Mouse (Mus musculus) adrenal gland, adult (tissue): ENCODE measurements around the gene Krt83.

ENCODE experiments used
- DNase-seq, 2 experiments: peaks; one replicate each; pipeline ENCODE4 v3.0.0; 2022 to 2023; ENCODE audit warnings: low spot score in 1 of 2; ENCODE audit not compliant: inconsistent age in 2 of 2

The Krt83 gene

DNA sequence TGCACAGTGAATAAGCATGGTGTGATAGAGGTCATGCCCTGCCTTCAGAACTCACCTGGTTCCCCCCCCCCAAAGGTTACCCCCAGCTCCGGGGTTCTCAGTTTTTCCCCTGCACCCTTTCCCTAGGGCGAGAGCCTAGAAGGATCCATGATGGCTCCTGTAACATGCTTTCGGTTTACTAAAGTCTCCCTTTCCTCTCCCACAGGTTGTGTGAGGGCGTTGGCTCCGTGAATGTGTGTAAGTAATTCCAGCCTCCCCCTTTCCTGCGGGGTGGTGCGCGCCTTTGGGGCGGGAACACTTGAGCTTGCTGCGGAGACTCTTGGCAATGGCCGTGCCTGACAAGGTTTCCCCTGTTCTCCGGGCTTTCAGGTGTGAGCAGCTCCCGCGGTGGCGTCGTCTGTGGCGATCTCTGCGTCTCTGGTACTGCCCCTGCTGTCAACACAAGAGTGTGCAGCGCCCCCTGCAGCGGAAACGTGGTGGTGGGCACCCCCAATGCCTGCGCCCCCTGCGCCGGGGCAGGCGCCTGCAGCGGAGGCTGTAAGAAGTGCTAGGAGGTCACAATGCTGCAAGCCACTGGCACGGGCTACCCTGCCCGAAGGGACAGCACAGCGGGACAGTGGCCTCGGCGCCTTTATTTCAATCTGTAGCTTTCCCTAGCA, 12.2 kb downstream of the Krt83 start:
- peak; percentile 33 to 65 for DNase-seq

GRCm38 (mm10) chr15:101472952-101473528, 18.3 kb downstream of the Krt83 start, which contains the start of gene Krt86:
Gene Krt86, plus strand, starts transcription at chr15:101473478.
- peak; percentile 46 to 85 for DNase-seq

DNA sequence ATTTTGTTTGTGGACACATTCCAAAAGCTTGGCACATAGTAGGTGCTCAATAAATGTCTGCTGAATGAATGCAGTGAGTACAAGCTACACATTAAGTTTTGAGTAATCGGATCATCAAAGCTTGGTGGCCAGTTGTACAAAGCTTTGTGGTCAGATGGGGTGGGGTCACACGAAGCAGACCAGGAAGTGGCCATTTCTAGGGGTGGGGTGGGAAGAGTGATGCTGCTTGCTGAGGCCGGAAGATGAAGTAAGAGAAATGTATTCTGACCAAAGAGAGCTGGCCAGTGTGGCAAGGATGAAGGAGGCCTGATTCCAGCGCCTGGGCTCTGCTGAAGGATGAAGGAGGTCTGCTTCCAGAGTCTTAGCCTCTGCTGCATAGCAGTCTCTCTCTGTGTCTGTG, 22.2 kb downstream of the Krt83 start:
- DNase-seq, result no peak

GRCm38 (mm10) chr15:101463651-101464050, 27.7 kb downstream of the Krt83 start, which contains the start of gene Krt81:
Gene Krt81, minus strand, starts transcription at chr15:101463751.
- DNase-seq, result no peak

DNA sequence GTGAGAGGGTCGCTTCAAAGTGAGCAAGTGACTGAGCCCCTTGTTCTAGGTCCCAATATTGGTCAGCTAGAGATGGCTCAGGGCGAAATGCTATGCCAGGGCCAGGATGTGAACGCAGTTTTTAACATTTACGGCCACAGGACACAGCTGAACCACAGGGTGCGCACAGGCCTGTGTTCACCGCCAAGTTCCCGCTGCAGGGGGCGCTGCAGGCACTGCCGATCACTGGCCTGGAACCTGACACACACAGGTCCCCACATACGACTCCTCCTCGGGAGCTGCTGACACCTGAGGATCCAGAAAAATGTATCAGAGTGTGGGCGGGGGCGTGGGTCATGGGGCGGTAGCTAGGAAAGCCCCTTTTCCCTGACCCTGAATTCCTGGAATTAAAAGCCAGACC, 32.0 kb downstream of the Krt83 start:
- no peak for DNase-seq

DNA sequence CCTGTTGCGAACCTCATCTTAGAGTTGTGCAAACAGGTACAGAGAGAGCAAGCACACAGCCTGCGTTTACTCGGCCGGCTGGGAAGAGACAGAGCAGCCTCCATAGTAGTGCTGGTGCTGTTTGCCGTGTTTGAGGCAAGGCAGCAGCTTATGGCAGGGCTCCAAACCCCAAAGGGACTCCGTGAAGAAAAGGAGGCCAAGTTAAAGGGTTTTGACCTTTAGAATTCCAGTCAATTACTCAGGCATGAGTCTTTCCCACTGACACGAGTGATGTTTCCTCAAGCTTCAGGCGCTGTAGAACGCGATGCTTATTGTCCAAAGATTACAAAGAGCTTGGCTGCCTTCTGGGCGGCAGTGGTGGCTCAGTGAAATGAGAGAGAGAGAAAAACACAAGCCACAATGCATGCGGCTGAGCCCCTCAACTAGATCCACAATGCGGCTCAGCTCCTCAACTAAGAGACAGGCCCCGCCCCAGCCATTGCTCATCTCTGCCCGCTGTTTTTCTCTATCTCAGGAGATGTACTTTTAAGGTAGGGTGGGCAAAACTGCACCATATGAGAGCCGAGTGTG, 32.9 kb downstream of the Krt83 start:
- peak in 1 of 2 experiments; percentile 27 for DNase-seq

GRCm38 (mm10) chr15:101455891-101456290, 35.4 kb downstream of the Krt83 start:
- no peak for DNase-seq

DNA sequence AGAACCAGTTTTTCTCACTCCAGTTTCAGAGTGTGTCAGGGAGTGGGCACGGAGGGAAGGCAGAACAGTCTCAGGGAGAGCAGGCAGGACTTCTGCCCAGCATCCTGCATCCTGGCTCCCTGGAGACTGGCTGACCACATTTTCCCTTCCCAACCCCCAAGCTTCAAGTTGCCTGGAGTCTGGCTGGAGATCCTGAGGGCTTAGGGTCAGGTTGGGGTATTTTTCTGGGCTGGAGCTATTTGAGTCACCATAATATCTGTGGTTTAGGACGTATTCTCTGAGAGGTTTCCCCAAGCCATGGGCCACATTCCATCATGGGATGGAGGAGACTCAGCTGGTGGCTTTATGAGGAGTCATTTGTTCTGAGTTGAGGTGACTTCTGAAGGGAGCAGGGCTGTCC, 36.0 kb downstream of the Krt83 start:
- DNase-seq, result no peak

- DNase-seq, result no peak
Measured at GRCm38 (mm10) chr15:101454774-101455173, 36.5 kb downstream of the Krt83 start.

GRCm38 (mm10) chr15:101453093-101453736, 38.1 kb downstream of the Krt83 start:
- DNase-seq, result peak; percentile 77 to 92

DNA sequence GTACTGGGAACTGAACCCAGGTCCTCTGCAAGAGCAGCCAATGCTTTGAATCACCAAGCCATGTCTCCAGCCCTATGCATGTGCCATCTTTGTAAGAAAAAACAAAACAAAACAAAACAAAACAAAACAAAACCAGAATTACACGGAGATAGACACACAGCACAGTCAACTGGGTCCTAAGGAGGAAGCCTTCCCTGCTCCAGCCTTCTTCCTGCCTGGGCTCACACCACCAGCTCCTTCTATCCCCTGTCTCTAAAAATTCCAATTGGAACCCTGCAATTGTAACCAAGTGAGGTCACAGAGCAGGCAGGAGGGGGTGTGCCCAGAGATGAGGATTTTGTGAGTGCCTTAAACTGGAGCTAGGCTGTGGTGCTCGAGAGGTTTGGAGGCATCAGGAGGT, 43.9 kb downstream of the Krt83 start, which contains the start of gene Krt88:
Krt88 (plus strand) TSS at position 301 of the 400 bp plus-strand sequence.
- DNase-seq, result no peak

GRCm38 (mm10) chr15:101446572-101446971, 44.7 kb downstream of the Krt83 start:
- DNase-seq, result no peak

DNA sequence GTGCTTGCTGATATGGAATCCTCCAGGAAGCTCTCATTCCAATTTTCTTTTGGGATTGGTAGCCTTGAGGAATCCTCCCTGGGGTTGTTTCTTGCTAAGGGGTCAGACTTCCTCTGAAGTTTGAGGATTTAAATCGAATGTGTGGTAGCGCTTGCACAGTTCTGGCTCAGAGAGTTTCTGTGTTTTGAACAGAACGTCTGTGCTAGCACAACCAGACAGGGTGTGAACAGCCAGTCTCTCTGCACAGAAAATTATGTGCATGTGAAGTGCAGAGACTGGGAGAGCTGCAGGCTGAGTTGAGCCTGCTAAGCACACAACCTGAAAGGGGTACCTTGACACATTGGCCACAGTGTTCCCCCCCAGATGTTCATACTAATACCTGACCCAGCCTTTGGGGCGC, 50.5 kb downstream of the Krt83 start:
- DNase-seq, result no peak

GRCm38 (mm10) chr15:101438555-101438954, 52.8 kb downstream of the Krt83 start, which contains the start of gene Krt87:
Gene Krt87, minus strand, starts transcription at chr15:101438804.
- no peak for DNase-seq

DNA sequence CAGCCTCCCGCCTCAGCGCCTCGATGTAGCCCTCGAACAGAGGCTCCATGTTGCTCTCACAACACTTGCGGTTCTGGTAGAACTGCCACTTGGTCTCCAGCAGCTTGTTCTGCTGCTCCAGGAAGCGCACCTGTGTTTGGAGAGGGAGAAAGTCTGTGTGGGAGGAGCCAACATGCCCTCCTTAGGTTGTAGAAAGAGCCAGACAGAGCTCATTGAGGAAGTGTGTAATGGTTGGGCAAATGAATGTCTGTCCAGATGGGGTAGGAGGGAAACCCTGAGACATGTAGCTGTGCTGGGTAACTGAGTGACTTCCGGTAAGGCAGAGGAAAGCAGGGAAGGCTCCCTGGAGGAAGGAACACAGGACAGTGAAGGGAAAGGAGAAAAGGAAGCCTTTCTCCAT, 54.7 kb downstream of the Krt83 start:
- DNase-seq, result no peak
